Mouse (Mus musculus) kidney, postnatal 14 days (tissue): ENCODE data around the gene Clcn3.

Source experiments
- DNase-seq: peaks from one replicate; pipeline ENCODE4 v3.0.0; 2022; ENCODE audit warnings: mixed read lengths

The Clcn3 gene

GRCm38 (mm10) chr8:60867468-60868115 is 115.5 kb downstream of the Clcn3 start:
- DNase-seq, result no peak

GRCm38 (mm10) chr8:60865504-60866114 is 117.5 kb downstream of the Clcn3 start:
- DNase-seq, result peak; percentile 67

GRCm38 (mm10) chr8:60864875-60865274 is 118.2 kb downstream of the Clcn3 start:
- no peak for DNase-seq

GRCm38 (mm10) chr8:60861783-60862182 is 121.3 kb downstream of the Clcn3 start:
- DNase-seq, result no peak

- no peak for DNase-seq
Measured at GRCm38 (mm10) chr8:60860749-60861148, 122.4 kb downstream of the Clcn3 start.
